Mouse (Mus musculus): ENCODE results near the gene Akap9. TPM values are rescaled to one million over a fixed set of nuclear protein-coding genes. Genes with fewer than 3 reads are reported as not detected.

The Akap9 gene
- polyA plus RNA-seq, 1 experiment from 2014 or later = 103 TPM

DNA sequence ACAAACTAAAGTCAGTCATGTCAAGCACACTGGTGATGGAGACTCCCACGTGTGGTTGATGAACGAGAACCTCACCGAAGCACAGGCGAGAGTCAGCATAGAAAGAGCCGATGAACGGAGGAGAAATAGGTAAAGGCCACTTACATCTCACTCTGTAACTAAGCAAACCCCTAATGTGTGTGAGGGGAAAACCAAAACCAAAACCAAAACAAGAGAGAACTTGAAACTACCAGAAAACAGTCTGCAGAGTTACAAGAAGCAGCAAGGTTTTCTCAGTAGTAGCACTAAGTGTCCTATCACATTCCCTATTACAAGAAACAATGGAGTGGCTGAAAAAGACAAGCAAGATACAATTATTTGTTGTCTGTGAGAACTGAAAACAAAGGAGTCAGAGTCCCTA lies 24.6 kb downstream of the Akap9 start:
- Histone ChIP-seq H3K27ac (replicated peaks) (no peak overlapping the region), H3K9me3 (ENCODE audit: control insufficient read depth, low read length) (no peaks in the 10 kb centered on the region), H3K27me3 (ENCODE audit: control insufficient read depth, insufficient read depth, low read length) (no peaks in the 10 kb centered on the region), H3K9ac (ENCODE audit: low read length) (no peak overlapping the region), H3K4me1 (replicated peaks; ENCODE audit: control insufficient read depth, insufficient read depth) (no peaks in the 10 kb centered on the region), H3K4me3 (ENCODE audit: low read depth, low read length) (no peak overlapping the region), H3K36me3 (ENCODE audit: control insufficient read depth, insufficient read depth, low read length) (peaks cover 12% of the 10 kb centered on the region), H3K4me2 (replicated peaks; ENCODE audit: low read depth) (no peak overlapping the region)
- no peak for DNase-seq (ENCODE audit: low spot score)
- no peak for ATAC-seq (ENCODE audit: low FRiP score, low TSS enrichment)
- TF ChIP-seq CTCF (IDR thresholded peaks at IDR 0.05; ENCODE audit: low read depth) (no peak), EP300 (optimal IDR thresholded peaks at IDR 0.05) (no peak)
- WGBS = 94% methylated on average over 6 of the region's 6 CpGs

- H3K36me3 ChIP-seq (ENCODE audit: control insufficient read depth, insufficient read depth, low read length) = peaks cover 9% of the 10 kb centered on the region
These were observed 26.7 kb downstream of the Akap9 start for GRCm38 (mm10) chr5:3954541-3954940.

GRCm38 (mm10) chr5:3961286-3961685 lies 33.4 kb downstream of the Akap9 start:
- Histone ChIP-seq H3K9ac (ENCODE audit: low read length) (no peak overlapping the region), H3K27me3 (ENCODE audit: control insufficient read depth, insufficient read depth, low read length) (no peaks in the 10 kb centered on the region), H3K27ac (replicated peaks) (no peak overlapping the region), H3K9me3 (ENCODE audit: control insufficient read depth, low read length) (no peaks in the 10 kb centered on the region), H3K4me1 (replicated peaks; ENCODE audit: control insufficient read depth, insufficient read depth) (no peaks in the 10 kb centered on the region), H3K36me3 (ENCODE audit: control insufficient read depth, insufficient read depth, low read length) (peaks cover 9% of the 10 kb centered on the region), H3K4me2 (replicated peaks; ENCODE audit: low read depth) (no peak overlapping the region), H3K4me3 (ENCODE audit: low read depth, low read length) (no peak overlapping the region)
- ATAC-seq (ENCODE audit: low FRiP score, low TSS enrichment) (no peak), DNase-seq (ENCODE audit: low spot score) (no peak)
- 88% methylated on average over 7 of the region's 7 CpGs for WGBS
- TF ChIP-seq CTCF (IDR thresholded peaks at IDR 0.05; ENCODE audit: low read depth) (no peak), EP300 (optimal IDR thresholded peaks at IDR 0.05) (no peak)

More at GRCm38 (mm10) chr5:3954541-3954940, 26.7 kb downstream of the Akap9 start:
- Histone ChIP-seq H3K4me3 (ENCODE audit: low read depth, low read length) (no peak overlapping the region), H3K4me2 (replicated peaks; ENCODE audit: low read depth) (no peak overlapping the region), H3K9me3 (ENCODE audit: control insufficient read depth, low read length) (no peaks in the 10 kb centered on the region), H3K9ac (ENCODE audit: low read length) (no peak overlapping the region), H3K27ac (replicated peaks) (no peak overlapping the region), H3K27me3 (ENCODE audit: control insufficient read depth, insufficient read depth, low read length) (no peaks in the 10 kb centered on the region), H3K4me1 (replicated peaks; ENCODE audit: control insufficient read depth, insufficient read depth) (no peaks in the 10 kb centered on the region)
- TF ChIP-seq CTCF (IDR thresholded peaks at IDR 0.05; ENCODE audit: low read depth) (no peak), EP300 (optimal IDR thresholded peaks at IDR 0.05) (no peak)
- WGBS = 79% methylated on average over 1 of the region's 1 CpGs
- DNase-seq (ENCODE audit: low spot score) = no peak
- no peak for ATAC-seq (ENCODE audit: low FRiP score, low TSS enrichment)

DNA sequence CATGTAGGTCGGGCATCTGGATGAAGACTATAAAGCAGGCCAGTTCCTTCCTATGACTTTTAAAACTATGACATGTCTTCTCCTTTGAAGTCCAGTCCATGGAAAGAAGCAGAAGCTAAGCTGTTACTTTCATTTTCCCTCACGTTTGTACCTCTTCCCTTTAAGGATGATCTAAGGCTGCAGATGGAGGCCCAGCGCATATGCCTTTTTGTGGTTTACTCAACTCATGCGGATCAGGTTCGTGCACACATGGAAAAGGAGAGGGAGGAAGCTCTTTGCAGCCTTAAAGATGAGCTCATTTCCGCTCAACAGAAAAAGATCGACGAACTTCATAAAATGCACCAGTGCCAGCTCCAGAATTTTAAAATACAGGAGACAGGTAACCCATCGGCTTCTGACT lies 40.6 kb downstream of the Akap9 start:
- Histone ChIP-seq H3K27me3 (ENCODE audit: control insufficient read depth, insufficient read depth, low read length) (no peaks in the 10 kb centered on the region), H3K4me3 (ENCODE audit: low read depth, low read length) (no peak overlapping the region), H3K27ac (replicated peaks) (no peak overlapping the region), H3K4me2 (replicated peaks; ENCODE audit: low read depth) (no peak overlapping the region), H3K36me3 (ENCODE audit: control insufficient read depth, insufficient read depth, low read length) (peaks cover 10% of the 10 kb centered on the region; the same call in 1 of the 2 replicates), H3K4me1 (replicated peaks; ENCODE audit: control insufficient read depth, insufficient read depth) (no peaks in the 10 kb centered on the region), H3K9me3 (ENCODE audit: control insufficient read depth, low read length) (no peaks in the 10 kb centered on the region), H3K9ac (ENCODE audit: low read length) (no peak overlapping the region)
- WGBS = 92% methylated on average over 9 of the region's 9 CpGs
- ATAC-seq (ENCODE audit: low FRiP score, low TSS enrichment) (no peak), DNase-seq (ENCODE audit: low spot score) (no peak)
- no peak for TF ChIP-seq CTCF (IDR thresholded peaks at IDR 0.05; ENCODE audit: low read depth)
- TF ChIP-seq EP300 (optimal IDR thresholded peaks at IDR 0.05) = no peak

GRCm38 (mm10) chr5:3969114-3969513 lies 41.3 kb downstream of the Akap9 start:
- Histone ChIP-seq H3K4me3 (ENCODE audit: low read depth, low read length) (no peak overlapping the region), H3K36me3 (ENCODE audit: control insufficient read depth, insufficient read depth, low read length) (peaks cover 10% of the 10 kb centered on the region; the same call in 1 of the 2 replicates), H3K9ac (ENCODE audit: low read length) (no peak overlapping the region), H3K27me3 (ENCODE audit: control insufficient read depth, insufficient read depth, low read length) (no peaks in the 10 kb centered on the region), H3K27ac (replicated peaks) (no peak overlapping the region), H3K4me1 (replicated peaks; ENCODE audit: control insufficient read depth, insufficient read depth) (no peaks in the 10 kb centered on the region), H3K4me2 (replicated peaks; ENCODE audit: low read depth) (no peak overlapping the region), H3K9me3 (ENCODE audit: control insufficient read depth, low read length) (no peaks in the 10 kb centered on the region)
- no peak for ATAC-seq (ENCODE audit: low FRiP score, low TSS enrichment)
- 95% methylated on average over 6 of the region's 6 CpGs for WGBS
- no peak for DNase-seq (ENCODE audit: low spot score)
- no peak for TF ChIP-seq EP300 (optimal IDR thresholded peaks at IDR 0.05)
- TF ChIP-seq CTCF (IDR thresholded peaks at IDR 0.05; ENCODE audit: low read depth) = no peak

GRCm38 (mm10) chr5:3970936-3971335 lies 43.1 kb downstream of the Akap9 start:
- DNase-seq (ENCODE audit: low spot score) (no peak), ATAC-seq (ENCODE audit: low FRiP score, low TSS enrichment) (no peak)
- peaks cover 10% of the 10 kb centered on the region; the same call in 1 of the 2 replicates for H3K36me3 ChIP-seq (ENCODE audit: control insufficient read depth, insufficient read depth, low read length)
- H3K9ac ChIP-seq (ENCODE audit: low read length) = no peak overlapping the region
- no peaks in the 10 kb centered on the region for H3K4me1 ChIP-seq (replicated peaks; ENCODE audit: control insufficient read depth, insufficient read depth)
- H3K9me3 ChIP-seq (ENCODE audit: control insufficient read depth, low read length) = no peaks in the 10 kb centered on the region
- no peak for TF ChIP-seq EP300 (optimal IDR thresholded peaks at IDR 0.05)
- TF ChIP-seq CTCF (IDR thresholded peaks at IDR 0.05; ENCODE audit: low read depth) = no peak
- no peaks in the 10 kb centered on the region for H3K27me3 ChIP-seq (ENCODE audit: control insufficient read depth, insufficient read depth, low read length)
- H3K27ac ChIP-seq (replicated peaks) = no peak overlapping the region; the same call in 1 of the 2 replicates
- H3K4me3 ChIP-seq (ENCODE audit: low read depth, low read length) = no peak overlapping the region
- WGBS = 51% methylated on average over 2 of the region's 2 CpGs
- no peak overlapping the region for H3K4me2 ChIP-seq (replicated peaks; ENCODE audit: low read depth)
